Mouse (Mus musculus) cerebellum, adult 2 months (tissue): Measurements from ENCODE around the gene Gps2.

Experiments used
- CTCF ChIP-seq: fragments of 200-500 bp; IDR thresholded peaks from 2 replicates; pipeline ENCODE4 v1.5.1; 2011; ENCODE audit warnings: low read depth, mild to moderate bottlenecking, control low read depth, low read length, moderate library complexity, borderline replicate concordance; ENCODE audit not compliant: insufficient read depth
- POLR2A ChIP-seq: fragments of 200-500 bp; IDR thresholded peaks from 2 replicates; pipeline ENCODE4 v1.6.1; 2011; ENCODE audit warnings: low read length, control low read depth, borderline replicate concordance; ENCODE audit not compliant: insufficient read depth

- TF ChIP-seq POLR2A (no peak), CTCF (no peak)
Observed at GRCm38 (mm10) chr11:69879711-69880110, 34.0 kb upstream of the Gps2 start.
